Mouse (Mus musculus): ENCODE measurements around the gene Dkk2. TPM values are rescaled to one million over a fixed set of nuclear protein-coding genes. Genes with fewer than 3 reads are reported as not detected.

Gene Dkk2
- polyA plus RNA-seq, 1 experiment from 2014 or later, result 0.35 TPM

- Histone ChIP-seq H3K36me3 (ENCODE audit: control insufficient read depth, insufficient read depth) (no peaks in the 10 kb centered on the region), H3K4me1 (ENCODE audit: control insufficient read depth, low read depth, low read length) (no peaks in the 10 kb centered on the region), H3K9ac (ENCODE audit: low read depth, low read length) (no peak overlapping the region), H3K4me2 (ENCODE audit: low read depth, low read length) (no peak overlapping the region), H3K27ac (ENCODE audit: low read length) (no peak overlapping the region), H3K27me3 (ENCODE audit: control insufficient read depth, insufficient read depth, low read depth, low read length) (no peaks in the 10 kb centered on the region), H3K9me3 (replicated peaks; ENCODE audit: control insufficient read depth, low read length) (no peaks in the 10 kb centered on the region), H3K4me3 (ENCODE audit: low read depth, low read length) (no peak overlapping the region)
- WGBS (ENCODE audit: insufficient replicate concordance), result 45% methylated on average over 9 of the region's 9 CpGs
- no peak for ATAC-seq (ENCODE audit: low read depth)
Observed at GRCm38 (mm10) chr3:132103020-132103419, 17.9 kb downstream of the Dkk2 start.

GRCm38 (mm10) chr3:132103454-132103853, 18.4 kb downstream of the Dkk2 start:
- Histone ChIP-seq H3K4me3 (ENCODE audit: low read depth, low read length) (no peak overlapping the region), H3K27me3 (ENCODE audit: control insufficient read depth, insufficient read depth, low read depth, low read length) (no peaks in the 10 kb centered on the region), H3K4me2 (ENCODE audit: low read depth, low read length) (no peak overlapping the region), H3K4me1 (ENCODE audit: control insufficient read depth, low read depth, low read length) (no peaks in the 10 kb centered on the region), H3K36me3 (ENCODE audit: control insufficient read depth, insufficient read depth) (no peaks in the 10 kb centered on the region), H3K9me3 (replicated peaks; ENCODE audit: control insufficient read depth, low read length) (no peaks in the 10 kb centered on the region), H3K9ac (ENCODE audit: low read depth, low read length) (no peak overlapping the region), H3K27ac (ENCODE audit: low read length) (no peak overlapping the region)
- 41% methylated on average over 7 of the region's 7 CpGs for WGBS (ENCODE audit: insufficient replicate concordance)
- ATAC-seq (ENCODE audit: low read depth), result no peak

- WGBS (ENCODE audit: insufficient replicate concordance), result 43% methylated on average over 7 of the region's 7 CpGs
- ATAC-seq (ENCODE audit: low read depth), result peak; percentile 41; the same call in 1 of the 2 replicates
- Histone ChIP-seq H3K9ac (ENCODE audit: low read depth, low read length) (no peak overlapping the region), H3K36me3 (ENCODE audit: control insufficient read depth, insufficient read depth) (no peaks in the 10 kb centered on the region), H3K9me3 (replicated peaks; ENCODE audit: control insufficient read depth, low read length) (no peaks in the 10 kb centered on the region), H3K4me2 (ENCODE audit: low read depth, low read length) (no peak overlapping the region), H3K4me1 (ENCODE audit: control insufficient read depth, low read depth, low read length) (no peaks in the 10 kb centered on the region), H3K4me3 (ENCODE audit: low read depth, low read length) (no peak overlapping the region), H3K27ac (ENCODE audit: low read length) (no peak overlapping the region), H3K27me3 (ENCODE audit: control insufficient read depth, insufficient read depth, low read depth, low read length) (no peaks in the 10 kb centered on the region)
Observed at GRCm38 (mm10) chr3:132115772-132116511, 30.9 kb downstream of the Dkk2 start.

- Histone ChIP-seq H3K27ac (ENCODE audit: low read length) (no peak overlapping the region), H3K4me2 (ENCODE audit: low read depth, low read length) (no peak overlapping the region), H3K9ac (ENCODE audit: low read depth, low read length) (no peak overlapping the region), H3K27me3 (ENCODE audit: control insufficient read depth, insufficient read depth, low read depth, low read length) (no peaks in the 10 kb centered on the region), H3K36me3 (ENCODE audit: control insufficient read depth, insufficient read depth) (no peaks in the 10 kb centered on the region), H3K4me3 (ENCODE audit: low read depth, low read length) (no peak overlapping the region), H3K9me3 (replicated peaks; ENCODE audit: control insufficient read depth, low read length) (no peaks in the 10 kb centered on the region), H3K4me1 (ENCODE audit: control insufficient read depth, low read depth, low read length) (no peaks in the 10 kb centered on the region)
- 63% methylated on average over 5 of the region's 5 CpGs for WGBS (ENCODE audit: insufficient replicate concordance)
- no peak for ATAC-seq (ENCODE audit: low read depth)
Observed at GRCm38 (mm10) chr3:132121344-132121743, 36.3 kb downstream of the Dkk2 start.

GRCm38 (mm10) chr3:132122581-132122980, 37.5 kb downstream of the Dkk2 start:
- H3K27me3 ChIP-seq (ENCODE audit: control insufficient read depth, insufficient read depth, low read depth, low read length), result no peaks in the 10 kb centered on the region
- no peaks in the 10 kb centered on the region for H3K4me1 ChIP-seq (ENCODE audit: control insufficient read depth, low read depth, low read length)
- ATAC-seq (ENCODE audit: low read depth), result no peak
- WGBS (ENCODE audit: insufficient replicate concordance), result 35% methylated on average over 4 of the region's 4 CpGs
- H3K4me3 ChIP-seq (ENCODE audit: low read depth, low read length), result no peak overlapping the region
- no peak overlapping the region for H3K27ac ChIP-seq (ENCODE audit: low read length)
- H3K9ac ChIP-seq (ENCODE audit: low read depth, low read length), result no peak overlapping the region
- H3K9me3 ChIP-seq (replicated peaks; ENCODE audit: control insufficient read depth, low read length), result no peaks in the 10 kb centered on the region
- H3K4me2 ChIP-seq (ENCODE audit: low read depth, low read length), result no peak overlapping the region
- H3K36me3 ChIP-seq (ENCODE audit: control insufficient read depth, insufficient read depth), result no peaks in the 10 kb centered on the region

- 61% methylated on average over 8 of the region's 8 CpGs for WGBS (ENCODE audit: insufficient replicate concordance)
Observed at GRCm38 (mm10) chr3:132125227-132125740, 40.2 kb downstream of the Dkk2 start.

GRCm38 (mm10) chr3:132129730-132130274, 44.7 kb downstream of the Dkk2 start:
- H3K4me1 ChIP-seq (ENCODE audit: control insufficient read depth, low read depth, low read length), result no peaks in the 10 kb centered on the region
- no peak overlapping the region for H3K4me2 ChIP-seq (ENCODE audit: low read depth, low read length)
- 52% methylated on average over 1 of the region's 1 CpGs for WGBS (ENCODE audit: insufficient replicate concordance)
- ATAC-seq (ENCODE audit: low read depth), result no peak
- H3K4me3 ChIP-seq (ENCODE audit: low read depth, low read length), result no peak overlapping the region
- no peaks in the 10 kb centered on the region for H3K27me3 ChIP-seq (ENCODE audit: control insufficient read depth, insufficient read depth, low read depth, low read length)
- no peak overlapping the region for H3K9ac ChIP-seq (ENCODE audit: low read depth, low read length)
- no peaks in the 10 kb centered on the region for H3K9me3 ChIP-seq (replicated peaks; ENCODE audit: control insufficient read depth, low read length)
- no peak overlapping the region for H3K27ac ChIP-seq (ENCODE audit: low read length)
- H3K36me3 ChIP-seq (ENCODE audit: control insufficient read depth, insufficient read depth), result no peaks in the 10 kb centered on the region

More at GRCm38 (mm10) chr3:132125227-132125740, 40.2 kb downstream of the Dkk2 start:
- no peak for ATAC-seq (ENCODE audit: low read depth)
- no peaks in the 10 kb centered on the region for H3K4me1 ChIP-seq (ENCODE audit: control insufficient read depth, low read depth, low read length)
- no peak overlapping the region for H3K4me3 ChIP-seq (ENCODE audit: low read depth, low read length)
- no peaks in the 10 kb centered on the region for H3K9me3 ChIP-seq (replicated peaks; ENCODE audit: control insufficient read depth, low read length)
- no peaks in the 10 kb centered on the region for H3K36me3 ChIP-seq (ENCODE audit: control insufficient read depth, insufficient read depth)
- H3K4me2 ChIP-seq (ENCODE audit: low read depth, low read length), result no peak overlapping the region
- no peak overlapping the region for H3K9ac ChIP-seq (ENCODE audit: low read depth, low read length)
- H3K27ac ChIP-seq (ENCODE audit: low read length), result no peak overlapping the region
- H3K27me3 ChIP-seq (ENCODE audit: control insufficient read depth, insufficient read depth, low read depth, low read length), result no peaks in the 10 kb centered on the region

GRCm38 (mm10) chr3:132130781-132131180, 45.7 kb downstream of the Dkk2 start:
- no peak overlapping the region for H3K27ac ChIP-seq (ENCODE audit: low read length)
- no peaks in the 10 kb centered on the region for H3K36me3 ChIP-seq (ENCODE audit: control insufficient read depth, insufficient read depth)
- H3K9ac ChIP-seq (ENCODE audit: low read depth, low read length), result no peak overlapping the region
- no peaks in the 10 kb centered on the region for H3K4me1 ChIP-seq (ENCODE audit: control insufficient read depth, low read depth, low read length)
- no peak overlapping the region for H3K4me2 ChIP-seq (ENCODE audit: low read depth, low read length)
- 53% methylated on average over 3 of the region's 3 CpGs for WGBS (ENCODE audit: insufficient replicate concordance)
- ATAC-seq (ENCODE audit: low read depth), result peak; percentile 39; the same call in 1 of the 2 replicates
- H3K4me3 ChIP-seq (ENCODE audit: low read depth, low read length), result no peak overlapping the region
- no peaks in the 10 kb centered on the region for H3K9me3 ChIP-seq (replicated peaks; ENCODE audit: control insufficient read depth, low read length)
- H3K27me3 ChIP-seq (ENCODE audit: control insufficient read depth, insufficient read depth, low read depth, low read length), result no peaks in the 10 kb centered on the region

- Histone ChIP-seq H3K27me3 (ENCODE audit: control insufficient read depth, insufficient read depth, low read depth, low read length) (no peaks in the 10 kb centered on the region), H3K9ac (ENCODE audit: low read depth, low read length) (no peak overlapping the region), H3K4me1 (ENCODE audit: control insufficient read depth, low read depth, low read length) (no peaks in the 10 kb centered on the region), H3K27ac (ENCODE audit: low read length) (no peak overlapping the region), H3K4me2 (ENCODE audit: low read depth, low read length) (no peak overlapping the region), H3K9me3 (replicated peaks; ENCODE audit: control insufficient read depth, low read length) (no peaks in the 10 kb centered on the region), H3K36me3 (ENCODE audit: control insufficient read depth, insufficient read depth) (no peaks in the 10 kb centered on the region), H3K4me3 (ENCODE audit: low read depth, low read length) (no peak overlapping the region)
- ATAC-seq (ENCODE audit: low read depth), result no peak
- 65% methylated on average over 4 of the region's 4 CpGs for WGBS (ENCODE audit: insufficient replicate concordance)
Observed at GRCm38 (mm10) chr3:132131939-132132338, 46.8 kb downstream of the Dkk2 start.

All from liver, embryonic 16.5 days (tissue).